Mouse (Mus musculus): Measurements from ENCODE around the gene Selplg.

The Selplg gene

DNA sequence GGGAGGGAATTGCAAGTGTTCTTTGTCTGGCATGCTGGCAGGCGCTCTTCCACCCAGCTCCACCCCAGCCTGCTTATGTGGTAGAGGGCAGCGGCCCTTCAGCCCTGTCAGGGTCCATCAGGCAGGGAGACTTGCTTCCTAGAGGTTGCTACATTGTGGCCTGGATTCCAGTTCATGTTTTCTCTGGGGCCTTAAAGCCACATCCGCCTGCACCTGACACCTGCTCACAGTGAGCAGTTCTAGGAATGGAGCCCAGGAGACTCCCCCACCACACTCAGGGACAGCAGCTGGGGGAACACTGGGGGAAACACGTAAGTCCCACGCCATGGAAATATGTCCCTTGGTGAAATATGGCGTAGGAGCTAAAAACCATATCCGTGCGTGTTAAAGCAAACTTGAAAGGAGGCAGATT lies at the start of gene Selplg:
TSS of gene Selplg (minus strand) at position 155 of the 412 bp plus-strand sequence.
- no peak for DNase-seq (ENCODE audit: low read depth, low spot score)

DNA sequence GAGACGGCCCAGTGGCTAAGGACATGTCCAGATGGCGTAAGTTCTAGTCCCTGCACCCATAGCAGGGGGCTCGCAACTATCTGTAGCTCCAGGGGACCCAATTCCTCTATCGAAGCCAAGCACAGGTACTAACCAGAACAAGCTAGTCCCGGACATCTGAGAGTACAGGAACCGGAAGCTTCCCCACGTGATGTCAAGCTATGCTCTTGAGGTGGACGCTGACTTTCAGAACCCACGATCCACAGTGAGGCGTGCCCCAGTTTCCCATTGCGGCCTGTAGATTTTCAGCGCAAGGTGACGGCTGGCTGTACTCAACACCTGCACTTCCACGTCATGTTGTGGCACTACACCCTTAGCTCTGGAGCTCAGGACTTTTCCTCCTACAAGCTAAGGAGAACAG lies 48.7 kb upstream of the Selplg start:
- DNase-seq (ENCODE audit: low read depth, low spot score): no peak

DNA sequence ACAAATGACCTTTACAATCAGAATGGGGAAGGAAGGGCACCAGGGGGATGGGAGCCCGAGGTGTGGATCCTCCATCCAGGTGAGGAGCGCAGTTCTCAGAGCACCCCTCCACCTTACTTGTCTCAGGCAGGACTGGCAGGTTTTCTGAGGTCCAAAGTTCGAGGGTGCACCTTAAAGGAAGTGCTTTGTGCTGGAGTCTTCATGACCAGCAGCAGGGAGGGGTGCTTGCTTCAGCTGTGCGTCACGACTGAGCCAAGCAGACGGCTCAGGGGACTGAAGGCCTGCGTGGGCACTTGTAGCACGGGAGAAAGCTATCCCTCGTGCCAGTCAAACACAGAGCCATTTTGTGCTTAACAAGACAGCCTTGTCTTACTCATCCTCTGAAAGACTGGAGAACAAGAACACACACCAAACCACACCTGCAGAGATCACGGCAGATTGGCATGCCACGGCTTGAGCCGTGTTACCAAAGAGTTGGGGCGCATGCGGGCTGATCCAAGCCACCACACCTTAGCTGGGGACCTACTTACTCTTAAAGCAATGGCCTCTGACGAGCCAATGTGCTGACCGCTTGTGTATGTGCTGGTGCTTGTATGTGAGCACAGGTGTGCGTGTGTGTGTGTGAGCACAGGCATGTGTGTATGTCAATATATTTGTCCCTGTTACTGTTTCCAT lies 46.6 kb upstream of the Selplg start:
- no peak for DNase-seq (ENCODE audit: low read depth, low spot score)

DNA sequence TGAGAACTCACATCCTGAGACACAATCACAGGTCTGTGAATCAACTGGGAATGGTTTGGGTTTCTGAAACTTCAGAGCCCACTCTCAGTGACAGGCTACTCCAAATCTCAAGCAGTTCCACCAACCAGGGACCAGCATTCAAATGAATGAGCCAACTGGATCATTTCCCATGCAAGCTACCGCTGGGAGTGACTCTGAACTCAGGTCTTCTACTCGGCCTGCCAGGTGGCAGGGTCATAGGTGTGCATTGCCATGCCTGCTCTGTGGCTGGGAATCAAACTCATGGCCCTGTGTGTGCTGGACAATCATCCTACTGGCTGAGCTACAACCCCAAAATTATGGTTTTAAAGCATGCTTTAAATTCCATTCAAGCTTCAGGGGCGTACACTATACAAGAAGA lies 45.1 kb upstream of the Selplg start:
- no peak for DNase-seq (ENCODE audit: low read depth, low spot score)

DNA sequence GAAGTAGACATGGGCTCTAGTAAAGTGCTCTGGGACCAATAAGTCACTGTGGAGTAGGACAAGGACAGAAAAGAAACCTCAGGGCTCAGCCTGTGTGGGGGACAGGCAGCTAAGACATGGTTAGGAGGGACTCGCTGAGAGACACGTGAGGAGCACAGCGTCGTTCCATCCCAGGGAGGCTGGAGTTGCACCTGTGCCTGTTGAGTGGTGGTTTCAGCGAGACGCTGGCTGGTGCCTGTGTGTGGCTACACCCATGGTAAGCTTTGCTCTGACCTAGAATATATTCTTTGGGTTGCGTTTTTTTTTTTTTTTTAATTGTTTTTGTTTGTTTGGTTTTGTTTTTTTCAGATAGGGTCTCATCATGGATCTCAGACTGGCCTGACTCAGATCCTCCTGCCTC lies 43.7 kb upstream of the Selplg start:
- no peak for DNase-seq (ENCODE audit: low read depth, low spot score)

DNA sequence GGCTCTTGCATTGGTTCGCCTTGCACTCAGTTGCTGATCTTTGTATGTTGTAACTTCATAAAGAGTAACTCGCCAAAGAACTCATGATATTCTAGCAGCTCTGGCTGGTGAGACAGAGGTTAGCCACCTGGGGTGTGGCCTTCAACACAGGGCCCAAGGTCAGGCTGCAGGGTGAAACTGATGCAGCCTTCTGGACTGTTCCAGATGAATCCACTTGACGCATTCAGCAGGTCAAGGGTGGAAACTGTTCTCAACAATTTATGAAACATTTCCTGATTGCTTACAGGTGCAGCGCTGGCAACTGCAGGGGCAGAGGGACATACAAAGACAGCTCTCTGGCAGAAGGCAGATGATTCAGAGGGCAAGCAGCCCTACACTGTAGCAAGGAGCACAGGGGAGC lies 43.2 kb upstream of the Selplg start:
- DNase-seq (ENCODE audit: low read depth, low spot score): no peak

DNA sequence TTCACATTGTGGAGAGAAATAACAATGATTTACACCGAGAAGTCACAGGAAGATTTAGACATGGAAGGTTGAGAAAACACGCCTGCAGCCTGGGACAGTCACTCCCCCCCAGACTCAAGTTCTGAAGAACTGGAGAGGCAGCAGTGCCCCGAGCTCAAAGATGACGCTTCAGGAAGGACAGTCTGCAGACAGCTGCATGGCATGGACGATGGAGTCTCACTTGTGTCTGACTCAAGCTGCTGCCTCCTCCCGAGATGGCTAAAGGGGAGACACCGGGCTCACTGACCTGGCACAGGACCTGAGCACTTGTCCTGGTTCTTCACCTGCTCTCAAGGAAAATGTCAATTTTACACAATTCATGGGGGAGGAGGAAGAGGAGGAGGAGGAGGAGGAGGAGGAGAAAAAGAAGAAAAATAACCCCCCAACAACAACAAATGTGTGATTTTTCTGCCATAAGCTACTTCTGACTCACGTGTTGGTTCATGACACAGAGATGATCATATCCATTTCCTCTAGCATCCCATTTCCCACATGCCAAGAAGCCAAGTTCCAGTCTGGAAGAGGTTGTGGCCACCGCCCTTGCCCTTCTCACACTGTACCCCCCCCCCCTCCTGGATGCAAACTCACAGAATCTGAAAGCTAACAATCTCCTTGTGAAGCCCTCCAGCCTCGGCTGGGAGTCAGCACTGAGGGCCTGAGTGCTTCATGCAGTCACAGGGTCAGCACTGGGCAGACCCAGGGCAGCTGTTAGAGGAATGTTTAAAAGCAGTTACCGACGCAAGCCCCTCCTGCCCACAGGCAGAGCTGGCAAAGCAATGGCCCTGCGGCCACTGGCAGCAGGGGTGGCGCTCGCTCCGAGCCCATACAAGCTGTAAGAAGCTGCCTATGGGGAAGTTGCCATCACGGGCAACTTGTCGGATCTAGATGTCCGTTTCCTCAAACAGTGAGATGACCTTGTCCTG lies 41.9 kb upstream of the Selplg start:
- no peak for DNase-seq (ENCODE audit: low read depth, low spot score)

DNA sequence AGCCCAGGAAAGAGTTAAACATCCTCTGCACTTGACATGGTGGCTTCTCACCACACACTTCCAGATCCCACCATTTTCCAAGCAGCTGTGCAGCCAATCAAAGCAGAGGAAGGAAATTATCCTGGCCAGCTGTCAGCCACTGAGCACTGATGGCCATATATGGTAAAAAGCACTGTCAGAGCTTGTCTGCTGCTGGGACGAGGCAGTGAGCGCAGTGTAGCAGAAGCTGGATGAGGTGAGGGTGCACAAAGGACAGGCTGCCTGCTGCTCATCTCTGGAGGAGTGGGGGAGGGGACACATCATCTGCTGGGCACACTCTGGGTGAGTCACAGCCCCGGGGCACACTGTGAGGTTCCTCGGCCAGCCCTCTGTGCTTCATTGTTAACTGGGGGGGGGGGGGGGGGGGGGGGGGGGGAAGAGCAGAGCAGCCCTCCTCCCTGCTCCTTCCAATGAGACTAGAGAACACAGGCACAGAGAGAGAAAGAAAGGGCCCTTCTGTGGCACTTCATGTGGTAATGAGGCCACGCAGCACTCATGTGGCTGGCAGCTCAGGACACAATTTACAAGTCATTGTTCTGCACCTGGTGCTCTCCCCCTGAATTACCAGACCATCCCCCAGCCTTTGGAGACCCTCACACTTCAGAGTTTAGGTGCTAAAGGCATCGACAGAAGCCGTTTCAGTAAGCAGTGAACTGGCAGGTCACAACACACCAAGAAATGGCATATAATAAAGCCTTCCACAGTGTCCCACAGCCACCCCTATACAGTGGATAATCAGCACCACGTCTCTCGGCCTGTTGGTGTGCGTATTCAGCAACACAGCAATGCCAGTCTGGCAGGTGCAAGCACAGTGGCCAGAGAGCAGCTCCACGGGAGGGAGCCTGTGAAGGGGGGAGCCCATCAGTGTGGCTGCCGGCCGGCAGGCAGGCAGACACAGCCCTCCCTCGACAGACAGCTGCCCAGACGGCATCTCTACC lies 40.8 kb upstream of the Selplg start:
- peak; percentile 71 for DNase-seq (ENCODE audit: low read depth, low spot score)

DNA sequence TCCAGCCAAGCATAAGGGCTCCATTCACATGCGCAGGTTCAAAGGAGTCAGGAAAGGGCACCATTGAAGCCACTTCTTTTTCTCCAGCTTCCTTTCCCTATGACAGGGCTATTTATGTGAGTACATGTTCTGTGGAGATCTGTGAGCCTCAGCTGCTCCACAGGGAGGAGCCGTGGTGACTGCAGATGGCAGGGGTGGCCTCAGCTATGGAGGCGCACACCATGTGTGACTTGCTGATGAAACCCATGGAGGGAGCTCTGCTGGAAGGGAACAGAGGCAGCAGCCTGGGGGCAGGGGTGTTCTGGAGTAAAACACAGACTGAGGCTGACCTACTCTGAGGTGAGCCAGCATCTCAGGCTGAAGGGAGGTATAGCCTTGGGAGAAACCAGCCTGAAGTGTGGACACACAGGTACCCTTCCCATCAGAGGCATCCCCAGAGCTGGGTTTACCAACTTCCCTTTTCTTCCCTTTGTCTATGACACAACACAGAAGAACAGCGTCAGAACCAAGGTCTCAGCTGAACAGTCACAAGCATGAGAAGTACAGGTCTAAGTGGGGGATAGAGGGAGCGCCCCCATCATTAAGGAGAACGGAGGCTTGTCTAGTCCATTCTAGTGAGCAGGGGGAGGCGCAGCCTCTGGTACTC lies 39.6 kb upstream of the Selplg start:
- no peak for DNase-seq (ENCODE audit: low read depth, low spot score)

DNA sequence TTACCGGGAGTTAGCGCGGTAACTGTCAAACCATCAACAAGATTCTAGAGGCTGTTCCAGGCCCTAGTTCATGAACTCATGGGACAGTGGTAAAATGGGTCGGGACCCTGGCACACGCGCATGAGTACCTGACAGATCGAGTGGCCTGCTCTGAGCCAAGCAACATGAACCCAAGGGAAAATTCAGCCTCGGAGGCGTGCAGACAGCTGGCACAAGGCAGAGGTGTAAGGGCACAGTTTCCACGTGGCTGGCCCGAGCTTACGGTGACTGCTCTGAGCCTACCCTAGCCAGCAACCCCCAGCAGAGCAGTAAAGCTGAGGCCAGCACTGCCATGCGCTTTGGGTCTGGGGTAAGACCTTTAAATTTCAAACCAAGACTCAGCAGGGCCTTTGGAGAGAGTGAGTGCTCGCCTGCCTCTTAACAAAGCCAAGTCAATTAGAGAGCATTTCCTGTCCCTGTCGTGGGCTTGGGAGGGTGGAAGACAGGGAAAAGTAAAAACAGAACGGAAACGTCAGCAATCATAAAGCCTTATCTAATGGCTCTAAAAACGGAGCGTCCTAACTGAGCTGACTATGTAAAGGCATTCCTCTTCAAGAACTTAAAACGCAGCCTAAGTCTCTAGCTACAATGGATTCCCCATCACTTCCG lies 38.1 kb upstream of the Selplg start:
- peak; percentile 84 for DNase-seq (ENCODE audit: low read depth, low spot score)

DNA sequence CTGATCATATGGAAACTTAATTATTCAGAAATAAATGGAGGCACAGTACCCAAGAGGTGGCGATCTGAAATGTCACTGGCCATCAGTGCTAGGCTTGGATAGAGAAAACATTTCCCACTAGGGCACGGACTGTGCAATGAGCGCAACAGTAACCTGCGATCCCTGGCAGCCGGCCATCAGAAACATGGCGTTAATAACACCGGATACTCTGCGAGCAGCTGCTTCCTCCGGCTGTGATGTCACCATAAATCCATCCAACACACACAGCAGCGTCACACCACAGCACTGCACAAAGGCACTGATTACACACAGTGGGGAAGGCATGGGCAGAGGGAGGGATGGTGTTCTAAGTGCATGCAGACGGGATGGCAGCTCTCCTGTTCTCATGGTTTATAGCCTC lies 36.7 kb upstream of the Selplg start:
- DNase-seq (ENCODE audit: low read depth, low spot score): peak; percentile 76

DNA sequence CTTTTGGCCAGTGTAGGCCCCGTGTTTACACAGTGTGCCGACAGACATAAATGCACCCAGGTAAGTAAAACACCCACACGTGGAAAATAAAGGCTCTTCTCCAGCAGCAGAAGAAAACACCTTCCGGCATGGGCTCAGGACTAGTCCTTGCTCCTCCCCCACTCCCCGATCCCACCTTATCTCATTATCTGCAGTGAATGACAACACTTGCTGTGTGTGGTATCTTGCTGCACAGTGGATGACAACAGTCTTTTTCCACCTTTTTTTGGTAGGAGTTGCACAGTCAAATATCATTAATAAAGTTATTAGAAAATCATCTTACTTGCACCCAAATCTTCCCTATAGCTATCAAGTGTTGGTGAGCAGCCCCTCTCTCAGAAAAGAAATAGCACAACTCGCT lies 32.5 kb upstream of the Selplg start:
- DNase-seq (ENCODE audit: low read depth, low spot score): no peak

DNA sequence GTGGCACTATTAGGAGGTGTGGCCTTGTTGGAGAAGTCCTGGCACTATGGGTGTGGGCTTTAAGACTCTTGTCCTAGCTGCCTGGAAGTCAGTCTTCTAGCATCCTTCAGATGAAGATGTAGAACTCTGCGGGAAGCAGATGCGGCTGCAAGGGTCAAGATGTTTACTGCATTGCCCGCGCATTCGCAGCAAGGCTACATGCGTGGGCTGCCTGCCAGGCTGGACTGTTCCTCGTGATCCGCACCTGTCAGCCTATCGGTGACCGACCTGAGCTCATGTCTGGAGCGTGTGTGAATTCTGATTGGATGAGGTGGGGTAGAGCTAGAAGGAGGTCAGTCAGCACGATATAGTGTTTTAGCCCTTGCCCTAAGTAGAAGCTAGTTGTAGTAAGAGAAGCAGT lies 31.6 kb upstream of the Selplg start:
- DNase-seq (ENCODE audit: low read depth, low spot score): no peak

DNA sequence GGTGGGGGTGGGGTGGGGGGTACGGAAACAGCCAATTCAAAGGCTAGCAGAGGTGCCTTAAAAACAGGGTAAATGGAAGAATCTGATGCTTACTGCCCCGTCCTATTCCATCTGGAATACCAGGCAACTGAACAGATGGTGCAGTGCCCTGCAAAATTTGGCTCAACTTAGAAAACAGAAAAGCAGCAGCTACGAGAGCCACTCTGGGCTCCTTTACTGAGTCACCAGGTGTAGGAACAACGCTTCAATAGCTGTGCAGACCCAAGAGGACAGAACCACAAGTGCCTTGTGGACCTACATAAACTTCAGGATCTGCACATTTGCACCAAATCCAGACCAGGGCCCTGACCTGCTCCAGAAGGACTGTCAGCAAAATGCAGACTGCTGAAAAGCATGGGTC lies 30.0 kb upstream of the Selplg start:
- no peak for DNase-seq (ENCODE audit: low read depth, low spot score)

DNA sequence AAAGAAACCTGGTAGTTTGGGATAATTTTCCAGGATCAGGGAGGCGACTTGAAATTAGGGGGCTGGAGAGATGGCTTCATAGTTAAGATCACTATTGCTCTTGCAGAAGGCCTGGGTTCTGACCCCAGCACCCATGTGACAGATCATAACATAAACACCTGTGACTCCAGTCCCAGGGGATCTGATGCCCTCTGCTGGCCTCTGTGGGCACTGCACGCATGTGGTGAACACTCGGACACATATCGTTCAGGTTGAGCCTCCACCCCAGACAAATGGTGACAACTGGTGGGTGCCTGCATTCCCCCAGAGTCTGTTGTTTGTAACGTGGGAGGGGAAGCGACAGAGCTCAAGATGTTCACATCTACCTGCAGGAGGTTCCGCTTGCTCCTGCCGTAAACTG lies 28.9 kb upstream of the Selplg start:
- DNase-seq (ENCODE audit: low read depth, low spot score): no peak

DNA sequence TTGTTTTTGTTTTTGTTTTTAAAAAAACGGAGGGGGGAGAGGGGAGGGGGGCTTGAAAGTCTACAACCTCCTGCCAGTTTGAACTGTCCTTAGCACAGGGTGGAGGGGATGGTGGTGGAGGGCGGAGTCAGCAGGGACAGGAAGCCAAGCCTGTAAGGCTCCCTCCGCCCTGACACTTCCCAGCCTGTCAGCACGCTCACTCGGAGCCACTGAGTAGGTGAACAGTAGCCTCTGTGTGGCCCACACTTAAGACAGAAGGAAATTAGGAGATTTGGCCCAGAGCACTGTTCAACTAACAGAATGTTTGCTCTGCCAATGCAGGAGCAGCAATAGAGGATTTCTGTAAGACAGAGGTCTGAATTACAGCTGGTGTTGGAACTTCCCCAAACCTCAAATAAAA lies 26.5 kb upstream of the Selplg start:
- no peak for DNase-seq (ENCODE audit: low read depth, low spot score)

DNA sequence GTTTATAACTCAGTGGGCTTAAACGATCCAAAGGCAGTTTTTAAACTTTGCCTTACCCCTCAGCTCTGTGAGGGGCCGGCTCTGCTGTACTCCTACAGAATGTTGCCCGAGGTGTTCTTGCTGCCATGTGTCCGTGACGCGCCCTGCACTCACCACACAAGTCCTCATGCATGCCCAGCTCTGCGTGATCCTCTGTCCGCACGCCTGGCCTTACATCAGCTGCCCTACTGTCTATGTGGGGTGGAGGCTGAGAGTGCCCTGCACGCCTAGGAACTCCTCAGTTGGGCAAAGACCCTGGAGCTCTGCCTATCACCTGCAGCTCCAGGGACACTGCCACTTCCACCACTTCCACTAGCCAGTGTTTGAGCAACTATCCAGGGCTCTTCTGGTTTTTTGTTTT lies 26.1 kb upstream of the Selplg start:
- no peak for DNase-seq (ENCODE audit: low read depth, low spot score)

DNA sequence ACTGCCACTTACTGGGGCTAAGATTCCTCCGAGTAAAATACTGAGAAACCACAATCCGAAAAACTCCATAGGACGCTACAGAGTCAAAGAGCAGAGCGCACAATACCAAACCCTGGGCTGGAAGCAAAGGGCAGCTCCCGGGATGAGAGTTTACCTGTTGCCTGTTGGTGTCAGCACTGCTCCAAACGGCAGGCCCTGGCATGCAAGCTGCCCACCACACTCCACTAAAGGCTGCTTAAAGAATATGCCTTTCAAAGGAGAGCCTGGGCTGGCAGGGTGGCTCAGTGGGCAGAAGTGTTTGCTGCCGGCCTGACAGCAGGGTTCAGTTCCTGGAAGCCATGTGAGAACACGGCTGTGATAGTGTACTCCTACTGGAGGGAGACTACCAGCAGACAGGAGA lies 25.2 kb upstream of the Selplg start:
- no peak for DNase-seq (ENCODE audit: low read depth, low spot score)

DNA sequence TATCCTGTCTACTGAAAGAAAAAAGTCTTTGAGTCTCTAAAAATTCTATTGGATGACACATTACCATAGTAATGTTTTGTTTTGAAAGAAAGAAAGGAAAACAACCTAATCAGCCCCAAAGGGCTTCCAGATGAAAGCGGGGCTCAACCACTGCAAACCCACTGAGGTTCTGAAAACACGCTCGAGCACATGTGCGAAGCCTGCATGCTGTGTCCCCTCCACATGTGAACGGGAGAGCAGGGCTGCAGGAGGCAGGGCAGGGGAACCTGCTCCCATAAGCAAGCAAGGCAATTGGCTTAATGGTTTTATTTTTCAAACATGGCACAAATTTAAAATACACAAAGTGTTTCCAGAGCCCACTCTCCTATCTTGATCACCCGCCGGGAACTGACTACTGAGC lies 24.2 kb upstream of the Selplg start:
- no peak for DNase-seq (ENCODE audit: low read depth, low spot score)

DNA sequence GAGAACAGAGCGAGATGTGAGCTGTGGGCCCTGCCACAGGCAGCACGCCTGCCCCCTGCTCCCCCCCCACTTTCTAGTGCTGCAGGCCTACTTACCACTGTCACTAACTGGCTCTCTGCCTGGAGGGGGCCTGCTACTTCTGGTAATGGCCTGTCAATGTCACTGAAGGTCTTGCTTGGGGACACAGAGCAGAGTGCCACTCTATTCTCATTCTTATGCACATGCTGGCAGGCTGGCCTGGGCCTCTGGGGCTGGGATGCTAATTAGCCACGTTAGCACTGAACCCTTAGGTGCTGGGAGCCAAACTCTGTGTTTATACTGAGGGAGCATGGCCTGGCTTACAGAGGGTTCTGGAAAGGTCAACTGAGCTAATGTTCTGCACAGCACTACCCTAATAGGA lies 23.3 kb upstream of the Selplg start:
- no peak for DNase-seq (ENCODE audit: low read depth, low spot score)

DNA sequence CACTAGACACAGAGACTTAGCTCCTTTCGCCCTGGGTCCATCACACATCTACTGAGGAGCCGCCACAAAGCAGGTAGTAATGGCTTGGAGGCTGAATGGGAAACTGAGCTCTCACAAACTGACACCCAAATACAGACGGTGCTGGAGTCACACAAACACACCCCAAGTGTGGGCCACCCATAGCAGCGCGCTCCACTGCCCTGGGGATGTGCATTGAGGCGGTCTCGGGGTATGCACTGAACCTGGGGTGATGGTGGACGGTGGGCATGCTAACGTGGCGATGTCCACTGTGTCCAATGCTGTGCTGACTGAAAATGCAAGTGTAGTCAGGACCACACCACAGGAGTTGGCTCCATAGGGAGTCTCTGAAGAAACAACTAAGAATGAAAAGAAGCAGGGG lies 22.7 kb upstream of the Selplg start:
- DNase-seq (ENCODE audit: low read depth, low spot score): no peak

Data from skeletal muscle tissue, adult 2 months (tissue).